Mouse (Mus musculus) heart, adult 2 months (tissue): Measurements from ENCODE around the gene Clcc1. TPM values are rescaled to one million over a fixed set of nuclear protein-coding genes. Genes with fewer than 3 reads are reported as not detected.

Source experiments
- DNase-seq, 2 experiments: peaks; one replicate each; pipeline ENCODE4 v3.0.0; 2021
- H3K27ac ChIP-seq: fragments of 200-600 bp; 2 replicates; pipeline ENCODE4 v1.8.1; 2022
- H3K27me3 ChIP-seq: fragments of 200-500 bp; 2 replicates; pipeline ENCODE4 v1.6.1; 2012; ENCODE audit warnings: mild to moderate bottlenecking, low read length, inconsistent platforms, mixed read lengths; ENCODE audit not compliant: control insufficient read depth, insufficient read depth
- H3K36me3 ChIP-seq: fragments of 200-500 bp; 2 replicates; pipeline ENCODE4 v1.6.1; 2012; ENCODE audit warnings: low read length, inconsistent platforms; ENCODE audit not compliant: control insufficient read depth, insufficient read depth
- H3K4me1 ChIP-seq: fragments of 200-500 bp; 2 replicates; pipeline ENCODE4 v1.6.1; 2011; ENCODE audit warnings: low read length; ENCODE audit not compliant: control insufficient read depth, insufficient read depth
- H3K4me3 ChIP-seq: fragments of 200-600 bp; 2 replicates; pipeline ENCODE4 v1.8.1; 2022
- H3K79me2 ChIP-seq: fragments of 200-500 bp; replicated peaks from 2 replicates; pipeline ENCODE4 v1.6.1; 2012; ENCODE audit warnings: mild to moderate bottlenecking, inconsistent platforms, low read length, moderate library complexity, mixed read lengths; ENCODE audit not compliant: control insufficient read depth, insufficient read depth
- H3K9ac ChIP-seq: fragments of 200-500 bp; 2 replicates; pipeline ENCODE4 v1.6.1; 2012; ENCODE audit warnings: low read depth, mild to moderate bottlenecking, control low read depth, inconsistent platforms, low read length, mixed read lengths
- CTCF ChIP-seq: fragments of 200-600 bp; IDR thresholded peaks from 2 replicates; pipeline ENCODE4 v1.8.1; 2022; ENCODE audit warnings: antibody characterized with exemption, mild to moderate bottlenecking, moderate library complexity
- EP300 ChIP-seq: fragments of 200-500 bp; IDR thresholded peaks from 2 replicates; pipeline ENCODE4 v1.6.1; 2011; ENCODE audit warnings: low read depth, low read length, control low read depth; ENCODE audit not compliant: insufficient read depth
- POLR2A ChIP-seq: fragments of 200-500 bp; IDR thresholded peaks from 2 replicates; pipeline ENCODE4 v1.6.1; 2011; ENCODE audit warnings: mild to moderate bottlenecking, low read depth, low read length, control low read depth; ENCODE audit not compliant: insufficient read depth
- WGBS: fragments of 180-500 bp; shearing (Covaris S2); methylation state at CpG from one replicate; pipeline ENCODE4 v1.1.7; 2018; 5-methylcytosine and 5-hydroxymethylcytosine counted together
- intact Hi-C: fragments of 180-260 bp; cut with DNase I; formaldehyde crosslinking; loops from one replicate; pipeline ENCODE4 v1.15.1; 2025
- polyA plus RNA-seq: library from polyadenylated mRNA; depleted of rRNA; stranded (reverse); fragments of >200 nt; gene quantifications from 2 replicates; pipeline ENCODE4 v1.2.3, GENCODE M21; 2012
- total RNA-seq, 2 experiments: library from RNA; stranded (reverse); gene quantifications; 2 replicates each; pipeline ENCODE4 v1.2.3; 2021

Gene Clcc1
- total and polyA plus RNA-seq, 3 experiments: 34.0 to 52.0 (median 42.7) TPM

DNA sequence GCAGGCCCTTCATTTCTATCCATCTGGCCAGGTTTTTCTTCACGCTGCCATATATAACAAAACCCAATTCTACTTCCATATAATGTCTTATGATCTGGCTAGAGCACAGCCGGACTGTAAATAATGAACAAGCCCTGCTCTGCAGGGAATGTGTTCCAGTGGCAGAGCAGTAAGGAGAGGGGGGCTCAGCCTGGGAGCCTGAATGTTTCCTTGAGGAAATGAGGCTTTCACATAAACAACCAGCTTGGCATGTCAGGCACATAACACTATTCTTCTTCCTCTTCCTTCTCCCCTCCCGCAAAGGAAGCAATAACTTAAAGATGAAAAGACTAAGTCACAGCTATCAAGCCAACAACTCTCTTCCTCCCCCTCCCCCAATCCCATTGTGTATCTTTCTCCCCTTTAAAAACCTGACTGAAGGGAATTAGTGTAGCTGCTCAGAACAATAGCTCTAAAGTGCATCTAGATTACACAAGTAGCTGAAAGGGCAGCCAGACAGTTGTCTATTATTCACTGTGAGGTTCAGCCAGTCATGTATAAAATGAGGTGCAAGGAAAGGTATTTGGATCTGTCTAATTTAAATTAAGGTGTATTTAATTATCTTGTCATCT is 59.5 kb downstream of the Clcc1 start:
- 46% methylated on average over 3 of the region's 3 CpGs for WGBS
- no peak overlapping the region for H3K9ac ChIP-seq
- H3K4me1 ChIP-seq: no peaks in the 10 kb centered on the region
- no peak for DNase-seq
- TF ChIP-seq POLR2A (no peak), CTCF (no peak), EP300 (no peak)
- no peaks in the 10 kb centered on the region for H3K79me2 ChIP-seq
- no peak overlapping the region for H3K4me3 ChIP-seq
- intact Hi-C loops: no loop called here
- H3K27me3 ChIP-seq: no peaks in the 10 kb centered on the region; the same call in 1 of the 2 replicates
- H3K27ac ChIP-seq: no peak overlapping the region
- no peaks in the 10 kb centered on the region for H3K36me3 ChIP-seq

DNA sequence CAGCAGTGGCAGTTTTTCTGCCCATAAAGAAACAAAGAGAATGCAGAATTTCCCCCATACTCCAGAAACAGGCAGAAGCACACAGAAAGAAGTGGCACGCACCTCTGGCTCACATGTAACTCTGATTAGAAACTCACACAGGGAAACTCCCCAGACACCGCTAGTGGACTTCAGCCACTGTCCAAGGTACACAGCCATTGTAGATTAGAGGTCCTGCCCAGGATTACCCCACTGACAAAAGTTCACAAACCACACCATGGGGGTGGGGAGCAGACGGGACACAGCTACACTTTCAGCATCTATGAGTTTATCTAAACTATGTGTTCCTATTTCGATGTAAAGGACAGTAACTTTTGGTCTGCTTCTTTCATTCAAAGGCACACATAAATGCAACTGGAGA is 61.1 kb downstream of the Clcc1 start:
- no peak for DNase-seq
- Histone ChIP-seq H3K27ac (no peak overlapping the region), H3K9ac (no peak overlapping the region), H3K79me2 (no peaks in the 10 kb centered on the region), H3K4me3 (no peak overlapping the region), H3K27me3 (no peaks in the 10 kb centered on the region; the same call in 1 of the 2 replicates), H3K36me3 (no peaks in the 10 kb centered on the region), H3K4me1 (no peaks in the 10 kb centered on the region)
- WGBS: 80% methylated on average over 4 of the region's 4 CpGs
- TF ChIP-seq POLR2A (no peak), CTCF (no peak), EP300 (no peak)
- intact Hi-C loops: no loop called here

DNA sequence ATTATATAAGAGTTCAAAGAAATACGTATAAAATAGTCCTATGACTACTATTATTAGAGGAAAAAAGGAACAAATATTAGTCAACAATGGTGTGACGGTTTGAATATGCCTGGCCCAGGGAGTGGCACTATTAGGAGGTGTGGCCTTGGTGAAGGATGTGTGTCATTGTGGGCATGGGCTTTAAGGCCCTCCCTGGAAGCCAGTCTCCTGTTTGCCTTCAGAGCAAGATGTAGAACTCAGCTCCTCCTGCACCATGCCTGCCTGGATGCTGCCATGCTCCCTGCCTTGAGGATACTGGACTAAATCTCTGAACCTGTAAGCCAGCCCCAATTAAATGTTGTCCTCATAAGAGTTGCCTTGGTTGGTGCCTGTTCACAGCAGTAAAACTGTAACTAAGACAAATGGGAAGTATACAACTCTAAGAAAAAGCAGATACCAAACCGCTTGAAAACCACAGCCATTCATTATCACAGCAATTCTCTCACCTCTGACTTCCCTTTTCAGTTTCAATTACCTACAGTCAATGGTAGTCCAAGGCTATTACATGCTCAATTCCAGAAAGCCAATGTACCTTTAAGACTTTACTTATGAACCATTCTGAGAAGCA is 64.3 kb downstream of the Clcc1 start:
- Histone ChIP-seq H3K27me3 (no peaks in the 10 kb centered on the region; the same call in 1 of the 2 replicates), H3K4me3 (no peak overlapping the region), H3K27ac (no peak overlapping the region), H3K4me1 (no peaks in the 10 kb centered on the region; the same call in 1 of the 2 replicates), H3K9ac (no peak overlapping the region), H3K36me3 (no peaks in the 10 kb centered on the region), H3K79me2 (no peaks in the 10 kb centered on the region)
- DNase-seq: no peak
- TF ChIP-seq CTCF (no peak), EP300 (no peak), POLR2A (no peak)
- intact Hi-C loops: no loop called here
- WGBS: 85% methylated on average over 3 of the region's 3 CpGs

DNA sequence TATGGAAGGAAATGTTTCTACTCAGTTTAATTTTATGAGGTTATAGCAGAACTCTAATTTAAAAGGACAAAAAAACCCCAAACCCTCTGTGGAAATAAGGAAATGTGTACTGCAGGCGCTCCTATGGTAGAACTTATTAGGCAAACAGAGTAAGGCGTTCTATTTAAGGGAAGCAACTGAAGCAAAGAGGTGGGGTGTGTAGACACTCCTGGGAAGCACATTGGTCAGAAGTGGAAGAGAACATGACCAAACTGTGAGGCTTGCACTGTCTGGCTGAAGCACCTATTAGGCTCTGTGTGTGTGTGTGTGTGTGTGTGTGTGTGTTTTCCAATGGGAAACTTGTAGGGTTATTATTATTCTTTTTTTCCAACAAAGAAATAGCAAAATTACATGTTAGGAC is 65.6 kb downstream of the Clcc1 start:
- TF ChIP-seq EP300: no peak
- TF ChIP-seq CTCF: no peak
- TF ChIP-seq POLR2A: no peak
- intact Hi-C loops: no loop called here

DNA sequence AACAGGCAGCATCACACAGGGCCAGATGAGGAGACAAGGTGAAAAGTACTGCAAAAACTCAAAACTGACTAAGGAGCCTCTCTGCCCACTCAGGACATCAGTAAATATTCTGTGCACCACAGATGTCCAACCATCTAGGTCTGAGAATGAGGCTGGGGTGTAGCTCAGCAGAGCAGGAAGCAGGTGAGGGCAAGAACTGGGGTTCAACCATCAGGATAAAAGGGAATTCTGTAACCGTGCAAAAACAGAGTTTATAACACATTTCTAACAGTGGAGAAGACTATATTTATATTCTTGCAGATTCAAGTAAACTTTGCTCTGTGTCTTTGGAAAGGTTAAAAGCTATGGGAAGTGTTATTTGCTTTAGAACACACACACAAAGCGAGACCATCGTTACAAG is 66.0 kb downstream of the Clcc1 start:
- H3K4me3 ChIP-seq: no peak overlapping the region
- TF ChIP-seq EP300 (no peak), POLR2A (no peak), CTCF (no peak)
- no peak overlapping the region for H3K27ac ChIP-seq
- no peak overlapping the region for H3K9ac ChIP-seq
- no peaks in the 10 kb centered on the region; the same call in 1 of the 2 replicates for H3K4me1 ChIP-seq
- no peaks in the 10 kb centered on the region for H3K36me3 ChIP-seq
- 92% methylated on average over 3 of the region's 3 CpGs for WGBS
- no peak for DNase-seq
- intact Hi-C loops: loop anchor here (5.0 kb wide), 1 partner anchor 53 kb away; no protein-coding TSS in a partner anchor
- H3K27me3 ChIP-seq: no peaks in the 10 kb centered on the region
- no peaks in the 10 kb centered on the region for H3K79me2 ChIP-seq

More for the DNA sequence above, 65.6 kb downstream of the Clcc1 start:
- DNase-seq: no peak
- Histone ChIP-seq H3K36me3 (no peaks in the 10 kb centered on the region), H3K79me2 (no peaks in the 10 kb centered on the region), H3K27me3 (no peaks in the 10 kb centered on the region), H3K27ac (no peak overlapping the region), H3K4me3 (no peak overlapping the region), H3K4me1 (no peaks in the 10 kb centered on the region; the same call in 1 of the 2 replicates), H3K9ac (no peak overlapping the region)
- 81% methylated on average over 2 of the region's 2 CpGs for WGBS
